Mouse (Mus musculus): ENCODE data around the gene Klf15.

The Klf15 gene

DNA sequence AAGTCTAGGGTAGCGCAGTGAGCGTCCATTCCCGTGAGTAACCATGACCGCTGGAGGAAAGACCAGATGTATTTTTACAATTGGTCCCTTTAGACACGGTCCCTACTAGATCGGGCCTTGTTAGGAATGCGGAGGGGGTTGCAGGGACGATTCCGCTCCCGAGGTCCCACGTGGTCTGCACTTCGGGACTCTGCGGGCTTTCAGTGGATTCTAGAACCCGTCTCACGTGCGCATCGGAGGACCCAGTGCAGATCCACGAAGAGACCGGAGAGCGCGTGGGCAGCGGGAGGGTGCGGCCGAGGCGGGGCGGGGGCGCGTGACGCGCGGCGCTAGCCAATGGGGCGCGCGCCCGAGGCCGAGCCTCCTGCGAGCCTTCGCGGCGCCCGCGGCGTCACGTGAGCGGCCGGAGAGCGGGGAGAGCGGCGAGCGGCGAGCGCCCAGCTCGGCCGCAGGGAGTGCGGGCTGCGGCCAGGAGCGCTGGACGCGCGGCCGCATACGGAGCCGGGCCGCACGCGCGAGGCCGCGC is at the start of gene Klf15:
Klf15 (plus strand) TSS at position 396 of the 526 bp plus-strand sequence.
- DNase-seq = peak; percentile 92

DNA sequence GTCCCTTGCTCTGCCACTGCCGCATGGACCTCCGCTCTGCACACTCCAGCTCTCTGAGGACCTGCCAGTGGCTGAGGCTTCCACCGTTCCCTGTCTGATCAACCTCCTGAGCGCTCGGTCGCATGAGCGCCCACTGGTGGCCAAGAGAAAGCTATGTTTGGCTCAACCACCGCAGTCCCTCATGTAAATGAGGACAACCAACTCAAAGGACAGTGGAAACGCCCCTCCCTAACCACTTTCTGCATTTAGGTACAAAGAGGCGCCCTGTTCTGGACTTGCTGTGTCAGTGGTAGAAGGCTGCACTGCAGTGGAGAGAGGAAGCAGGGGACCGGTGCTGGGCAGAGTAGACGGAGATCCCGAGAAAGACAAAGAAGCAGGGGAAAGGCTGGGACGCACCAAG is 39.8 kb upstream of the Klf15 start:
- peak; percentile 89 for DNase-seq

- DNase-seq = no peak
These were observed 37.0 kb upstream of the Klf15 start for GRCm38 (mm10) chr6:90425361-90425760.

GRCm38 (mm10) chr6:90426003-90426402 is 36.4 kb upstream of the Klf15 start:
- DNase-seq = no peak

DNA sequence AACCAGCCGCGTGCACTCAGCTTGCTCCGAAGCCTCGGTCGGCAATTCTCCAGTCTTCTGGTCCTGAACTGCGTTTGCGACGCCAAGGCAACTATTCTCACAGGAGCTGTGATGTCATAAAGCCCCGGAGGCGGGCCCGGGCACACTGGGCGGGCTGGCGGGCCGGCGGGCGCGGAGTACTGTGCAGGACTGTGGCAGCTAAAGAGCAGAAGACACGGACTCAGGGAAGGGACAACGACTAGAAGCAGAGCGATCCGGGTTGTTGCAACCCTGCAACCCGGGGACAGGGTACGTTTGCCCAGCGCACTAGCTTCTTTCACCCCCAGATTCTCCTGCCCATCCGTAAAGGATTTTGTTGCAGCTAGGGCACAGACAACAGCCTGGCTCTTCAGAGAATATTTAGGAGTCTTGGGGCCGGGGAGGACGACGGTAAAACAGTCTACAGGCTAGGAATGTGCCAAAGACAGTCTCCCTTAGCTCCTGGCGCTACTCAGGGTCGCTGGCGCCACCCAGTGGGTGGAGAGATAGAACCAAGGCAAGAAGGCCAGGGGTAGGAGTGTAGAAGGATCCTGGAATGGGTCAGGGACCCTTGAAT is 33.9 kb upstream of the Klf15 start, which contains the start of gene Cfap100:
Cfap100 (minus strand) TSS at position 418 of the 595 bp plus-strand sequence.
- DNase-seq = peak; percentile 85

DNA sequence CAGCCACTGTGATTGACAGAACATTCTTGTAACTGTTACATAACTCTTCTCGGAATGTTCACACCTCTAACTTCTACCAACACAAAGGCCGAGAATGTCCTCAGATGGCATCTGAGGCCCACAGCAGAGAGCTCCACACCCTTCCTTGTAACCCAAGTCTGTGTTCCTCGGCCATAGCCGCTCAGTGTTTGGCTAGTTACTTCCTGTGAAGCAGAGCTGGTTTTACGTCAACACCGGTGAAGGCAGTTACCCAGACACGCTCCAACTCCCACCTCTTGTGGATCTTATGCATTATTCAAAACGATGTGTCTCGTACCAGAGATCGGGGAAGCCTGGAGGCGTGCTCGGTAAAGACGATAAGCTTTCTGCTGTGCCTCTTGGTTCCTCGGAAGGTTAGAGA is 32.5 kb upstream of the Klf15 start:
- no peak for DNase-seq

GRCm38 (mm10) chr6:90431487-90431886 is 30.9 kb upstream of the Klf15 start:
- no peak for DNase-seq

- no peak for DNase-seq
These were observed 27.7 kb upstream of the Klf15 start for GRCm38 (mm10) chr6:90434687-90435086.

- DNase-seq = peak; percentile 86
These were observed 27.2 kb upstream of the Klf15 start for GRCm38 (mm10) chr6:90435195-90435618.

DNA sequence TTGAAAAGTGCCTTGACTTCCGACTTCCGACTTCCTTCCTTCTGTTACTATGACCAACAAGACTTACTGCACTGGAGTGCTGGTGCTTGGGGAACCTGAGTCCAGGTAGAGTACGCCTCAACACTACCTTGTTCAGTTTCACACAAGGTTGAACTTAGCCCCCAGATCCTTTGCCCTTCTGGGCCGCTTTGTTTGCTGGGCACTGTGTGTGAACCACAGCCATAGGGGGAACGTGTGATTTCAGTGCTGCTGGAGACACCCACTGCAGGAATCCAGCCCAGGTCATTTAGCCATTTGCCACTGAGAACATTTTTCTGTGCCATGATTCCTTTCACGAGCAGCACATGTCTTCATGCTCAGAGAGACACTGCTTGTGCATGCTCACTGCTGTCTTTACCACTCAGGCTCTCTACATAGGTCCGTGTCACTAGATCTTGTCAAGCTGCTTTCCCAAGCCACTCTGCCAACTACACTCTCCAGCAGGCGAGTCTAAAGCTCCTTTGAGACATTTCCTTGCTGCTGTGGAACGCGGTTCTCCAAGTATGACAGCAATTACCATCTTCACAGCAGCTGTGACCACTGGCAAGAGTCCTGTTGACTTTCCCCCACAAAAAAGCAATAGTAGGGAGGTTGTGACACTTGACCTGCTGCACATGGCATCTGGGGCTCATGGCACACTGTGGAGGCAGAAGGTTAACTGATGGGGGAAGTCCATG is 26.0 kb upstream of the Klf15 start:
- DNase-seq = no peak

DNA sequence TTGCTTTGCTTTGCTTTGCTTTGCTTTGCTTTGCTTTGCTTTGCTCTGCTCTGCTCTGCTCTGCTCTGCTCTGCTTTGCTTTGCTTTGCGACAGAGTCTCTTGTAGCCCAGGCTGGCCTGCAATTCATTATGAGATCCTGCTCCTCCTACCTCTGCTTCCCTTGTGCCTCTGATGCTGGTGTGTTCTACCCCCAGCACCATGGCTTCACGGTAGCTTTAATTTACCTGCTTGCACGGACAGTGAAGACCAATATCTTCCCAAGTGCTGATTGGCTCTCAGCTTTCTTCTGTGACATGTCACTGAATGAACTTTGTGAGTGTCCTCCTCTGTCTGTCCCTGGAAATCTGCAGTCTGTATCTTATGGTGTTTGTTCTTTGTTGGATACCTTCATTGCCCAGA is 25.3 kb upstream of the Klf15 start:
- no peak for DNase-seq

- no peak for DNase-seq
These were observed 15.5 kb upstream of the Klf15 start for GRCm38 (mm10) chr6:90446883-90447282.

GRCm38 (mm10) chr6:90450179-90450578 is 12.2 kb upstream of the Klf15 start:
- DNase-seq = peak; percentile 79

DNA sequence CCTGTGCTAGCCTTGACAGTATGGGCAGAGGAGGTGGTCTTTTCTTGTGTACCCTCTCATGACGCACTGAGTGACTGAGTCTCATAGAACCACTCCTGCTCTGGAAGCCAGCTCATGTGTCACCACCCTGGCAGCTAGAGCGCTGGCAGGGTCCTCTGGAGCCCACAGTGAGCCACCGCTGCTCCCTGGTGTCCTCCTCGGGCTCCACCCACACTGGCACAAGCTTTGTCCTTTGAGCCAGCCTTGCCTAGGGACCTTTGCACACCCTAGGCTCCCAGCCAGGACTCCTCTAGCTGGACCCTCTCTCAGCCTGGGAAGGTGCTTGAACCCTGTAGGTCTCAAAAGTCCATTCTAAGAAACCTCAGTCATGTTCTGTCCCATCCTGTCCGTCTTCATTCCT is 11.7 kb upstream of the Klf15 start:
- no peak for DNase-seq

DNA sequence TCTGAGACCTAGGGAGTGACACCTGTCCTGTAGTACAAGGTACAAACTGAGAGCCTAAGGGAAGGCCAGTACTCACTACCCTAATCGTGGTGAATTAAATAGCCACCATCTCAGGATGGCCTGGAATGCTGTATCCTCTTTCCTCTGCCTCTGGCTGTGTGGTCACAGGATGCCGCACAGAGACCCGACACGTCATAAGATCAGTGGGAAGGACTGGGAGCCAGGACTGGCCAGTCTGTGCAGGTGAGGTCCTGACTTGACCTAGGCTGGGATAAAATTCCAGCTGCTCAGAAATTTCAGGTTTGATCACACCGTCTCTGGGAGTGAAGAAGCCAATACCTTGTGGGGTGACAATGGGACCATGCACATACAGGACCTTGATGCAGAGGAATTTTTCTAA is 10.9 kb upstream of the Klf15 start:
- DNase-seq = no peak

DNA sequence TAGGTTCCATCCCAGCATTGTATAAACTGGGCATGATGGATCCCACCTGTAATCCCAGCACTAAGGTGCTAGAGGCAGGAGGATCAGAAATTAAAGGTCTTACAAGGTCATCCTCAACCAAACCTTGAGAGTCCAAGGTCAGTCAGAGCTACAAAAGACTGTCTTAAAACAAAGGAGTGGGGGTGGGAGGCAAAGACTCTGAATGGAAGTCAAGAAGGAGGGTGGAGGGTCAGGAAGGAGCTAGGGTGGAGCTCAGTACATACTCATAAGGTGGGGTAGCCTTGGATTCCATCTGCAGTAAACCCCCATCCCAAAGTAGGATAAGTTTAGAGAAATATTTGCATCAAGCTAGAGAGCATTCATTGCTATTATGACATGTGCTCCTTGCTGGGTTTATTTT is 9.8 kb upstream of the Klf15 start:
- no peak for DNase-seq

- DNase-seq = no peak
These were observed 8.6 kb upstream of the Klf15 start for GRCm38 (mm10) chr6:90453751-90454150.

DNA sequence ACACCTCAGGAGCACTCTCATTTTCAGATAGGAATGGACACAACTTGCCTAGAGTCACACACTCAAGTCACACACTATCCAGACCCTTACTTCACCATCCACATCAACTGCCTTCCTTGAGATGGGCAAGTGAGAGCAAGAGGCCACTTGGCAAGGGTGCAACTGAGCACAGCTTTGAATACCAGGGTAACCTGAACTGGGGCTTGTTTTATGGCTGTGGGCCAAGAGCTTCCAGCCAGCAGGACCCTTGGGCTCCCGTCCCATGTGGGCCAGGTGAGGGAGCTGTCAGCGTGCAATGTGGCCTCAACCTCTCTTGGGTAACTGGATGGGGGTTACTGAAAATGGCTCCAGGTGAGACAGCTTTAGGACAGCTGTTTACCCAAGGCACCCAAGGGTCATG is 5.0 kb upstream of the Klf15 start:
- DNase-seq = no peak

GRCm38 (mm10) chr6:90461181-90461580 is 1.2 kb upstream of the Klf15 start:
- DNase-seq = no peak

- DNase-seq = no peak
These were observed 605 bp upstream of the Klf15 start for GRCm38 (mm10) chr6:90461771-90462170.

GRCm38 (mm10) chr6:90462841-90463227 is 458 bp downstream of the Klf15 start:
- peak; percentile 35 for DNase-seq

GRCm38 (mm10) chr6:90463228-90463862 is 969 bp downstream of the Klf15 start:
- DNase-seq = peak; percentile 82

- DNase-seq = no peak
These were observed 1.6 kb downstream of the Klf15 start for GRCm38 (mm10) chr6:90463890-90464421.
